Comparison of ENCODE assay signal across 8 mouse cellular contexts in genomic region chr3:88148776-88149509, GRCm38 (mm10). TPM values are rescaled to one million over a fixed set of nuclear protein-coding genes. Genes with fewer than 3 reads are reported as not detected.
A peak's percentile ranks its signal among the peaks of the same experiment; 100 is the strongest.
DNase-seq lines count a peak whose midpoint lies in the region; ATAC-seq lines count a peak whose summit lies in the region.

No protein-coding gene starts in this region.

- DNase-seq in right cerebral cortex, postnatal 14 days, result peak; percentile 44
- DNase-seq in right cerebral cortex, postnatal 36 days (ENCODE audit: low spot score in 2 of 2), result no peak
- DNase-seq in cerebellum, postnatal 10 days, result peak; percentile 82 to 83
- DNase-seq in embryo, embryonic 9.5 days (ENCODE audit: extremely low spot score), result no peak
- no peak for DNase-seq in right cerebral cortex, postnatal 25 days

- no peaks in the 10 kb centered on the region for H3K9me3 ChIP-seq in heart, embryonic 11.5 days (replicated peaks; ENCODE audit: control insufficient read depth, low read length)
- no peaks in the 10 kb centered on the region for H3K9me3 ChIP-seq in kidney, embryonic 15.5 days (replicated peaks)

- H3K36me3 ChIP-seq in heart, embryonic 11.5 days (ENCODE audit: control insufficient read depth, insufficient read depth, low read length), result no peaks in the 10 kb centered on the region
- H3K36me3 ChIP-seq in kidney, embryonic 15.5 days, result peaks cover 4% of the 10 kb centered on the region; the same call in 1 of the 2 replicates

- H3K9ac ChIP-seq in heart, embryonic 11.5 days (ENCODE audit: low read depth, low read length), result peak overlapping the region; percentile 70
- peak overlapping the region; percentile 43; the same call in 1 of the 2 replicates for H3K9ac ChIP-seq in kidney, embryonic 15.5 days

- no peak for ATAC-seq in heart, embryonic 11.5 days (replicated peaks; ENCODE audit: insufficient number of reproducible peaks, low FRiP score, low TSS enrichment)
- no peak for ATAC-seq in kidney, embryonic 15.5 days (replicated peaks; ENCODE audit: low FRiP score)
- peak; percentile 38 for ATAC-seq in megakaryocyte progenitor cell, adult 5-6 weeks (replicated peaks; ENCODE audit: poor library complexity)

- H3K27me3 ChIP-seq in heart, embryonic 11.5 days (ENCODE audit: control insufficient read depth, insufficient read depth, low read length), result no peaks in the 10 kb centered on the region
- no peaks in the 10 kb centered on the region for H3K27me3 ChIP-seq in kidney, embryonic 15.5 days

- 45% methylated on average over 4 of the region's 4 CpGs for WGBS in heart, embryonic 11.5 days (ENCODE audit: insufficient replicate concordance)
- 57% methylated on average over 4 of the region's 4 CpGs for WGBS in kidney, embryonic 15.5 days

- peaks cover 88% of the 10 kb centered on the region for H3K4me1 ChIP-seq in heart, embryonic 11.5 days (ENCODE audit: control insufficient read depth, insufficient read depth, low read length)
- H3K4me1 ChIP-seq in kidney, embryonic 15.5 days, result peaks cover 75% of the 10 kb centered on the region

- H3K4me3 ChIP-seq in heart, embryonic 11.5 days (ENCODE audit: low read depth, low read length), result peak overlapping the region; percentile 31
- no peak overlapping the region for H3K4me3 ChIP-seq in kidney, embryonic 15.5 days (replicated peaks)

- H3K27ac ChIP-seq in heart, embryonic 11.5 days (ENCODE audit: low read depth, low read length), result peak overlapping the region; percentile 100
- peak overlapping the region; percentile 81 for H3K27ac ChIP-seq in kidney, embryonic 15.5 days

- peak overlapping the region; percentile 81 for H3K4me2 ChIP-seq in heart, embryonic 11.5 days
- peak overlapping the region; percentile 44 for H3K4me2 ChIP-seq in kidney, embryonic 15.5 days

RNA-seq across cellular contexts. Expression of gene Mef2d, which starts 6.8 kb away (rescaled TPM):
- polyA plus RNA-seq in heart, embryonic 11.5 days (2014; fragmentation: Nextera tagmentation; extraction: Ambion mirVana), result 39.8 and 45.1 TPM in 2 replicates
- 18.5 and 21.5 TPM in 2 replicates for polyA plus RNA-seq in kidney, embryonic 15.5 days (2015; fragmentation: Nextera tagmentation; extraction: Ambion mirVana)
- 82.5 and 95.7 TPM in 2 replicates for total RNA-seq in megakaryocyte progenitor cell, adult 5-6 weeks (2015)
- 49.6 and 52.8 TPM in 2 replicates for total RNA-seq in megakaryocyte progenitor cell, adult 5-6 weeks (2017)

Comparison
In these comparisons a context has a peak if more than half of its experiments do, and no peak if none do; other contexts are left out.
1. DNase-seq: peak in right cerebral cortex, postnatal 14 days (single experiment) and cerebellum, postnatal 10 days (2 of 2); none in right cerebral cortex, postnatal 36 days (0 of 2), embryo, embryonic 9.5 days (single experiment) and right cerebral cortex, postnatal 25 days (single experiment).